Mouse (Mus musculus) myocyte (in vitro differentiated cells): ENCODE results near the gene Tchp. TPM values are rescaled to one million over a fixed set of nuclear protein-coding genes. Genes with fewer than 3 reads are reported as not detected.
A peak's percentile ranks its signal among the peaks of the same experiment; 100 is the strongest.

Source experiments
- H3K27me3 ChIP-seq: one replicate; pipeline ENCODE4 v1.6.1; 2011; ENCODE audit not compliant: control insufficient read depth, insufficient read depth, insufficient read length
- H3K36me3 ChIP-seq: one replicate; pipeline ENCODE4 v1.6.1; 2011; ENCODE audit not compliant: control insufficient read depth, insufficient read depth
- H3K4me2 ChIP-seq: one replicate; pipeline ENCODE4 v1.6.1; 2011; ENCODE audit warnings: low read depth, control low read depth
- H3K4me3 ChIP-seq: one replicate; pipeline ENCODE4 v1.5.1; 2011; ENCODE audit warnings: mild to moderate bottlenecking, control low read depth, moderate library complexity
- H3K79me2 ChIP-seq: one replicate; pipeline ENCODE4 v1.6.1; 2011; ENCODE audit not compliant: control insufficient read depth, insufficient read depth
- H3ac ChIP-seq: one replicate; pipeline ENCODE4 v1.6.1; 2011; ENCODE audit not compliant: control insufficient read depth, insufficient read length
- CEBPB ChIP-seq: IDR thresholded peaks from 2 replicates; pipeline ENCODE4 v1.6.1; 2011; ENCODE audit warnings: mild to moderate bottlenecking, moderate library complexity; ENCODE audit not compliant: poor library complexity, insufficient read depth, severe bottlenecking
- E2F4 ChIP-seq: IDR thresholded peaks from one replicate; pipeline ENCODE4 v1.6.1; 2011; ENCODE audit warnings: mild to moderate bottlenecking, control low read depth, moderate library complexity; ENCODE audit not compliant: insufficient read depth
- MAX ChIP-seq: IDR thresholded peaks from one replicate; pipeline ENCODE4 v1.6.1; 2011; ENCODE audit warnings: low read depth, mild to moderate bottlenecking, control low read depth
- MYOD1 ChIP-seq, 3 experiments: IDR thresholded peaks; one replicate each; pipeline ENCODE4 v1.6.1; 2011; ENCODE audit warnings: control low read depth in 2 of 3, low read depth in 2 of 3, mild to moderate bottlenecking in 2 of 3, moderate library complexity in 1 of 3; ENCODE audit not compliant: insufficient read length in 2 of 3, control insufficient read depth in 1 of 3
- MYOG ChIP-seq, 3 experiments: IDR thresholded peaks; one replicate each; pipeline ENCODE4 v1.6.1; 2011; ENCODE audit warnings: control low read depth in 2 of 3, low read depth in 2 of 3, mild to moderate bottlenecking in 2 of 3; ENCODE audit not compliant: insufficient read length in 2 of 3, control insufficient read depth in 1 of 3, insufficient read depth in 1 of 3
- POLR2A ChIP-seq: IDR thresholded peaks from one replicate; pipeline ENCODE4 v1.6.1; 2011; ENCODE audit warnings: low read depth, mild to moderate bottlenecking, control low read depth, moderate library complexity; ENCODE audit not compliant: insufficient read length
- POLR2AphosphoS2 ChIP-seq: IDR thresholded peaks from one replicate; pipeline ENCODE4 v1.6.1; 2011; ENCODE audit warnings: low read depth, control low read depth; ENCODE audit not compliant: insufficient read length
- REST ChIP-seq: IDR thresholded peaks from one replicate; pipeline ENCODE4 v1.6.1; 2011; ENCODE audit warnings: mild to moderate bottlenecking, control low read depth, moderate library complexity; ENCODE audit not compliant: insufficient read depth, insufficient read length
- SRF ChIP-seq: IDR thresholded peaks from one replicate; pipeline ENCODE4 v1.6.1; 2011; ENCODE audit warnings: low read depth; ENCODE audit not compliant: control insufficient read depth, insufficient read length
- TCF12 ChIP-seq: IDR thresholded peaks from one replicate; pipeline ENCODE4 v1.6.1; 2011; ENCODE audit warnings: mild to moderate bottlenecking, control low read depth; ENCODE audit not compliant: poor library complexity, insufficient read depth, severe bottlenecking
- TCF3 ChIP-seq: IDR thresholded peaks from one replicate; pipeline ENCODE4 v1.6.1; 2011; ENCODE audit warnings: low read depth, control low read depth; ENCODE audit not compliant: insufficient read length
- USF1 ChIP-seq: IDR thresholded peaks from one replicate; pipeline ENCODE4 v1.6.1; 2011; ENCODE audit warnings: low read depth, mild to moderate bottlenecking, control low read depth, moderate library complexity
- polyA plus RNA-seq: library from polyadenylated mRNA; unstranded; fragments of >200 nt; fragmentation: generic; extraction: Trizol; gene quantifications from one replicate; pipeline ENCODE4 v1.2.1, GENCODE M21; 2012; ENCODE audit warnings: missing spikeins

The Tchp gene
- polyA plus RNA-seq, 1 experiment: 9.3 TPM

DNA sequence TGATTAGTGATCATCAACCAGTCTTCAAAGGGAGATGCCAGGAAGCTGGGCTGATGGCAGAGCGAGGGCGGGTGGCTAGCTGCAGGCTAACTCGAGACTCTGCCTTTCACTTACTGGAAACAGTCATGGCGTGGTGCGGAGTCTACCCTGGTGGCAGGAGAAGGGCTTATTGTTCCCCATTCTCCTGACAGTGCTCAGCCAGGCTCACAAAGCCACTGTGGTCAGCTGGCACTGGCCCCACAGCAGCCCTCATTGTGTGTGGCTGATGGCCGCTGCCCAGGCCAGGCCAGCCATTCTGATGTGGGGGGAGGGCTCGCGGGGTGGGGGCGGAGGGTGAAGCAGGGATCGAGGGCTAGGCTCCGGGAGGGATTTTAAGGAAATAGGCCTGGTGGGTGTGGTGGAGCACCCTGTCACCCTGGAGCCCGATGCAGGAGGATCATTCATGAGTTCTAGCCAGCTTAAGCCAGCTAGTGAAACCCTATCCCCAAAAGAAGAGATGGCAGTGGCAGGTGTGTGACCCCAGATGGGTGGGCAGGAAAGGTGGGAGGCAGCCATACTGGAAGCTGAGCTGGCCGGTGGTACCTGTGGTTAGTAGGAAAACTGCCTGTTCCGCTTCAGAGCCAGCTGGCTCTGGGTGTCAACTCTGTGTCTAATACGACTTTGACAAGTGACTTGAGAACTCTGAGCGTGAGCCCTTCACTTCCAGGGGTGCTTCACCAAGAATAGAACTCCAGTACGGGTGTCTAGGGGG, 27.5 kb upstream of the Tchp start:
- no peaks in the 10 kb centered on the region for H3K36me3 ChIP-seq
- TF ChIP-seq TCF12: no peak
- TF ChIP-seq MYOG (IDR thresholded peaks at IDR 0.05; ENCODE audit: control insufficient read depth in 1 of 3, insufficient read depth in 1 of 3, insufficient read length in 2 of 3, low read depth in 2 of 3): peak in 1 of 3 experiments; percentile 45
- TF ChIP-seq CEBPB: no peak
- no peak for TF ChIP-seq REST
- no peak for TF ChIP-seq E2F4
- TF ChIP-seq MYOD1 (IDR thresholded peaks at IDR 0.05; ENCODE audit: control insufficient read depth in 1 of 3, insufficient read length in 2 of 3, low read depth in 2 of 3): peak in 1 of 3 experiments; percentile 94
- TF ChIP-seq TCF3: no peak
- H3K4me3 ChIP-seq: no peak overlapping the region
- no peaks in the 10 kb centered on the region for H3K79me2 ChIP-seq
- no peak overlapping the region for H3K4me2 ChIP-seq
- no peak overlapping the region for H3ac ChIP-seq
- H3K27me3 ChIP-seq: no peaks in the 10 kb centered on the region

DNA sequence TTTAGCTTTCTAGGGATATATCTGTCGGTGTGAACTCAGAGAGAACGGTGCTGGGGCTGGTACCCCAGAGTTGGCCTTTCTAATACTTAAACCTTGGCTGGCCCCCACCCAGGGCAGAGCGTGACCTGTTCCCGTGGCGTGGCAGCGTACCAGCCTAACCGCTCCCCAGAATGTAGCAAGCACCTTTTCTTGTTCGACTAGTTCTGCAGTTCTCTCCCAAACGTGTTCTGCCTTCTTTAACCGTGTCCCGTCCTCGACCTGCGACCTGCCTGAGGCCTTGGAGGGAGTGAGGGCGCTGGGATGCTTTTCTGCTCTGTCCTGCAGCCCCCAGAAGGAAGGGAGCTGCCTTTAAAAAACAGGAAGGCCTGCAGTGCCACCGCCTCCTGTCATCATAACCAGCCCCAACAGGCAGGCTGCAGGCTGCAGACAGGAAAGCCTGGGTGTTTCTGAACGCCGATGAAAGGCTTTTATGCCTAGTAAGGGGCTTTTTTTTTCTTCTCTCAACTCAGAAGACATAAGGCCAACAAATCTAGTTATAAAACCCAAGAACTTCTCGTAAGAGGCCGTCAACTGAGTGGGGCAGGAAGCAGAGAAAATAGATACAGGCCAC, 26.8 kb upstream of the Tchp start:
- TF ChIP-seq CEBPB (no peak), MAX (no peak), MYOD1 (IDR thresholded peaks at IDR 0.05; ENCODE audit: control insufficient read depth in 1 of 3, insufficient read length in 2 of 3, low read depth in 2 of 3) (no peak), E2F4 (no peak), SRF (no peak), REST (no peak), USF1 (no peak), TCF3 (no peak), TCF12 (no peak), POLR2A (no peak), POLR2AphosphoS2 (no peak), MYOG (IDR thresholded peaks at IDR 0.05; ENCODE audit: control insufficient read depth in 1 of 3, insufficient read depth in 1 of 3, insufficient read length in 2 of 3, low read depth in 2 of 3) (no peak)
- H3K27me3 ChIP-seq: no peaks in the 10 kb centered on the region
- no peaks in the 10 kb centered on the region for H3K79me2 ChIP-seq
- H3ac ChIP-seq: no peak overlapping the region
- no peak overlapping the region for H3K4me2 ChIP-seq
- no peaks in the 10 kb centered on the region for H3K36me3 ChIP-seq
- no peak overlapping the region for H3K4me3 ChIP-seq

DNA sequence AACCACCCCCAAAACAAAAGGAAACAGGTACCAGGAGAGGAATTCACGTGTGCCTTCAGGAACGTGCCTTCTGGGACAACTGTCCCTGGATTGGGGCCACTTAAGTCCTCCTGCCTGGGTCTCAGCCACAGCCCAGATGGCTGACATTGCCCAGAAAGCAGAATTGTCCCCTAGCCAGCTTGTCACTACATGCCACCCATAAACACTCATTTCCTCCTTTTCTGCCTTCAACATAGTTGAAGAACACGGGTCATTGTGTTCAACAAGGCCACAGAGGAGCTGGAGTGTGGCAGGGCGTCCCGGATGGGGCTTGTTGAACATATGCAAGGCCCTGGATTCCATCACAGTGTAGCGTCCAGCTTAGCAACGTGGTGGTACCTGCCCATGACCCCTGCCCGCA, 25.8 kb upstream of the Tchp start:
- Histone ChIP-seq H3K79me2 (no peaks in the 10 kb centered on the region), H3K27me3 (no peaks in the 10 kb centered on the region), H3K4me2 (no peak overlapping the region), H3K36me3 (no peaks in the 10 kb centered on the region), H3K4me3 (no peak overlapping the region), H3ac (no peak overlapping the region)
- TF ChIP-seq CEBPB: no peak
- no peak for TF ChIP-seq REST
- TF ChIP-seq MYOG (IDR thresholded peaks at IDR 0.05; ENCODE audit: control insufficient read depth in 1 of 3, insufficient read depth in 1 of 3, insufficient read length in 2 of 3, low read depth in 2 of 3): no peak
- TF ChIP-seq USF1: no peak
- no peak for TF ChIP-seq TCF12
- no peak for TF ChIP-seq TCF3

DNA sequence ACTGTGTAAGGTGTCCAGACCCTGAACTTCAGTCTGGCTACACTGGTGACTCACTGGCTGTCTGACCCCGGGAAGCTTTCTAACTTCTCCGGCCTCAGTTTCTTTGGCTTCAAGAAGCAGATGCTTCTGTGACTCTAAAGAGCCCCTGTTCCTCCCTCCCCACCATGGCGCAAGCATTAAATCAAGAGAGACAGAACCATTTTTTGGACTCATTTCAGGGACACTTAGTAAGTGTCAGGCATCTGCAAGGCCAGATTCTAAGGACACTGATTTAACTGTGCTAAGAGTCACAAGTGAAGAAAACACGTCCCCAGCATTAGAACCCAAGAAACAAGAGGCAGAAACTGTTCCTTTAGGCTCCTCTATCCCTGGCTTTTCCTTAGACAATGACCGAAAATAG, 21.6 kb upstream of the Tchp start:
- TF ChIP-seq E2F4 (no peak), MYOG (IDR thresholded peaks at IDR 0.05; ENCODE audit: control insufficient read depth in 1 of 3, insufficient read depth in 1 of 3, insufficient read length in 2 of 3, low read depth in 2 of 3) (no peak), CEBPB (no peak), USF1 (no peak), MYOD1 (IDR thresholded peaks at IDR 0.05; ENCODE audit: control insufficient read depth in 1 of 3, insufficient read length in 2 of 3, low read depth in 2 of 3) (no peak), POLR2AphosphoS2 (no peak), SRF (no peak), POLR2A (no peak), TCF12 (no peak), REST (no peak), MAX (no peak), TCF3 (no peak)
- H3K79me2 ChIP-seq: no peaks in the 10 kb centered on the region
- H3K27me3 ChIP-seq: no peaks in the 10 kb centered on the region
- H3K36me3 ChIP-seq: no peaks in the 10 kb centered on the region
- H3K4me2 ChIP-seq: no peak overlapping the region
- H3ac ChIP-seq: no peak overlapping the region
- H3K4me3 ChIP-seq: no peak overlapping the region
